Mouse (Mus musculus) erythroblast, embryonic 14.5 days (primary cell): ENCODE results near the gene Dmc1. TPM values are rescaled to one million over a fixed set of nuclear protein-coding genes. Genes with fewer than 3 reads are reported as not detected.

Source experiments
- H3K27me3 ChIP-seq: 2 replicates; pipeline ENCODE4 v1.6.1; 2012; ENCODE audit warnings: inconsistent platforms; ENCODE audit not compliant: control insufficient read depth
- H3K36me3 ChIP-seq: 2 replicates; pipeline ENCODE4 v1.6.1; 2012; ENCODE audit warnings: mild to moderate bottlenecking, inconsistent platforms; ENCODE audit not compliant: control insufficient read depth
- H3K4me1 ChIP-seq: 2 replicates; pipeline ENCODE4 v1.6.1; 2012; ENCODE audit warnings: inconsistent platforms; ENCODE audit not compliant: control insufficient read depth
- H3K4me3 ChIP-seq: replicated peaks from 2 replicates; pipeline ENCODE3; 2012; ENCODE audit warnings: moderate library complexity, mild to moderate bottlenecking, inconsistent platforms
- H3K9me3 ChIP-seq: 2 replicates; pipeline ENCODE4 v1.6.1; 2012; ENCODE audit warnings: low read length, inconsistent platforms, mixed read lengths; ENCODE audit not compliant: control insufficient read depth
- GATA1 ChIP-seq: IDR thresholded peaks from 2 replicates; pipeline ENCODE4 v1.6.1; 2012; ENCODE audit warnings: low read length, inconsistent platforms, mixed read lengths
- TAL1 ChIP-seq: IDR thresholded peaks from 3 replicates; pipeline ENCODE4 v1.6.1; 2012; ENCODE audit warnings: low read length, inconsistent platforms, mixed read lengths
- polyA plus RNA-seq: library from polyadenylated mRNA; stranded (reverse); fragments of >175 nt; gene quantifications from 2 replicates; pipeline ENCODE4 v1.2.3, GENCODE M21; 2012

Dmc1 gene
- not detected in 2 replicates for polyA plus RNA-seq

- Histone ChIP-seq H3K4me1 (peaks cover 9% of the 10 kb centered on the region; the same call in 1 of the 2 replicates), H3K9me3 (peaks cover 11% of the 10 kb centered on the region; the same call in 1 of the 2 replicates), H3K27me3 (peaks cover 25% of the 10 kb centered on the region), H3K4me3 (no peak within 1 kb of the TSS), H3K36me3 (no peaks in the 10 kb centered on the region)
- TF ChIP-seq TAL1 = no peak
These were observed at the start of gene Dmc1 for GRCm38 (mm10) chr15:79604990-79605665. Gene Dmc1, minus strand, starts transcription at chr15:79605109.

GRCm38 (mm10) chr15:79651481-79651880 is 46.6 kb upstream of the Dmc1 start:
- Histone ChIP-seq H3K9me3 (no peaks in the 10 kb centered on the region), H3K4me1 (no peaks in the 10 kb centered on the region; the same call in 1 of the 2 replicates), H3K4me3 (no peak overlapping the region), H3K27me3 (no peaks in the 10 kb centered on the region), H3K36me3 (no peaks in the 10 kb centered on the region)
- TF ChIP-seq GATA1 (no peak), TAL1 (no peak)

GRCm38 (mm10) chr15:79650569-79650968 is 45.7 kb upstream of the Dmc1 start:
- H3K4me3 ChIP-seq = no peak overlapping the region
- no peaks in the 10 kb centered on the region for H3K27me3 ChIP-seq
- H3K4me1 ChIP-seq = peaks cover 2% of the 10 kb centered on the region; the same call in 1 of the 2 replicates
- no peaks in the 10 kb centered on the region for H3K9me3 ChIP-seq
- H3K36me3 ChIP-seq = no peaks in the 10 kb centered on the region
- TF ChIP-seq GATA1 (no peak), TAL1 (no peak)

- Histone ChIP-seq H3K4me3 (no peak overlapping the region), H3K27me3 (no peaks in the 10 kb centered on the region), H3K4me1 (peaks cover 3% of the 10 kb centered on the region; the same call in 1 of the 2 replicates), H3K36me3 (no peaks in the 10 kb centered on the region), H3K9me3 (no peaks in the 10 kb centered on the region)
- TF ChIP-seq TAL1 (no peak), GATA1 (no peak)
These were observed 43.2 kb upstream of the Dmc1 start for GRCm38 (mm10) chr15:79648130-79648529.

GRCm38 (mm10) chr15:79645483-79645882 is 40.6 kb upstream of the Dmc1 start:
- Histone ChIP-seq H3K27me3 (no peaks in the 10 kb centered on the region; the same call in 1 of the 2 replicates), H3K36me3 (no peaks in the 10 kb centered on the region), H3K4me1 (peaks cover 3% of the 10 kb centered on the region; the same call in 1 of the 2 replicates), H3K9me3 (no peaks in the 10 kb centered on the region), H3K4me3 (no peak overlapping the region)
- no peak for TF ChIP-seq TAL1
- no peak for TF ChIP-seq GATA1

GRCm38 (mm10) chr15:79641135-79641817 is 36.4 kb upstream of the Dmc1 start:
- H3K4me3 ChIP-seq = no peak overlapping the region
- peaks cover 7% of the 10 kb centered on the region for H3K4me1 ChIP-seq
- no peaks in the 10 kb centered on the region for H3K9me3 ChIP-seq
- TF ChIP-seq TAL1 = no peak
- TF ChIP-seq GATA1 = no peak
- H3K36me3 ChIP-seq = no peaks in the 10 kb centered on the region
- no peaks in the 10 kb centered on the region; the same call in 1 of the 2 replicates for H3K27me3 ChIP-seq

GRCm38 (mm10) chr15:79630471-79630870 is 25.6 kb upstream of the Dmc1 start:
- Histone ChIP-seq H3K4me3 (no peak overlapping the region), H3K9me3 (no peaks in the 10 kb centered on the region), H3K27me3 (no peaks in the 10 kb centered on the region), H3K36me3 (no peaks in the 10 kb centered on the region), H3K4me1 (no peaks in the 10 kb centered on the region)
- no peak for TF ChIP-seq GATA1
- TF ChIP-seq TAL1 = no peak

GRCm38 (mm10) chr15:79619770-79620414 is 15.0 kb upstream of the Dmc1 start:
- Histone ChIP-seq H3K36me3 (no peaks in the 10 kb centered on the region), H3K4me1 (peaks cover 15% of the 10 kb centered on the region), H3K4me3 (no peak overlapping the region), H3K27me3 (no peaks in the 10 kb centered on the region), H3K9me3 (no peaks in the 10 kb centered on the region)
- TF ChIP-seq TAL1 (no peak), GATA1 (no peak)

GRCm38 (mm10) chr15:79618456-79618855 is 13.5 kb upstream of the Dmc1 start:
- TF ChIP-seq GATA1 (no peak), TAL1 (no peak)
- peaks cover 15% of the 10 kb centered on the region for H3K4me1 ChIP-seq
- no peak overlapping the region for H3K4me3 ChIP-seq

More at GRCm38 (mm10) chr15:79618456-79618855, 13.5 kb upstream of the Dmc1 start:
- no peaks in the 10 kb centered on the region for H3K9me3 ChIP-seq
- no peaks in the 10 kb centered on the region for H3K36me3 ChIP-seq
- no peaks in the 10 kb centered on the region for H3K27me3 ChIP-seq
